Mouse (Mus musculus) cerebellum, adult (tissue): ENCODE measurements around the gene Mrs2.

Experiments
- ATAC-seq: cut with Nextera tagmentation; 2 replicates; pipeline ENCODE4 v1.9.2; 2017; ENCODE audit warnings: mild to moderate bottlenecking, moderate library complexity, mixed read lengths; ENCODE audit not compliant: insufficient number of reproducible peaks, low FRiP score, low TSS enrichment

The Mrs2 gene

GRCm38 (mm10) chr13:25019793-25020539, at the start of gene Mrs2:
TSS of gene Mrs2 (minus strand) at chr13:25020379.
- peak; percentile 92 for ATAC-seq

- no peak for ATAC-seq
Measured at GRCm38 (mm10) chr13:25069765-25070164, 49.6 kb upstream of the Mrs2 start.

GRCm38 (mm10) chr13:25067183-25067582, 47.0 kb upstream of the Mrs2 start:
- ATAC-seq: no peak

- ATAC-seq: no peak
Measured at GRCm38 (mm10) chr13:25066659-25067058, 46.5 kb upstream of the Mrs2 start.

GRCm38 (mm10) chr13:25055873-25056667, 35.9 kb upstream of the Mrs2 start, which contains the start of gene Dcdc2a:
TSS of gene Dcdc2a (plus strand) at chr13:25056004.
- ATAC-seq: 0 out of 2 replicates have a peak, but pooled peaks have one; percentile 41

GRCm38 (mm10) chr13:25055111-25055554, 35.0 kb upstream of the Mrs2 start:
- ATAC-seq: peak; percentile 36; the same call in 1 of the 2 replicates

- no peak for ATAC-seq
Measured at GRCm38 (mm10) chr13:25052671-25053070, 32.5 kb upstream of the Mrs2 start.

- ATAC-seq: no peak
Measured at GRCm38 (mm10) chr13:25039488-25039887, 19.3 kb upstream of the Mrs2 start.

- no peak for ATAC-seq
Measured at GRCm38 (mm10) chr13:25027114-25027425, 6.9 kb upstream of the Mrs2 start.

GRCm38 (mm10) chr13:25026409-25027113, 6.4 kb upstream of the Mrs2 start:
- no peak for ATAC-seq

- no peak for ATAC-seq
Measured at GRCm38 (mm10) chr13:25024655-25025054, 4.5 kb upstream of the Mrs2 start.

GRCm38 (mm10) chr13:25023129-25023528, 3.0 kb upstream of the Mrs2 start:
- ATAC-seq: no peak

- no peak for ATAC-seq
Measured at GRCm38 (mm10) chr13:25022386-25022785, 2.2 kb upstream of the Mrs2 start.

GRCm38 (mm10) chr13:25020540-25020892, 337 bp upstream of the Mrs2 start:
- no peak for ATAC-seq

GRCm38 (mm10) chr13:25018316-25018715, 1.9 kb downstream of the Mrs2 start:
- ATAC-seq: no peak

GRCm38 (mm10) chr13:25007115-25007514, 13.1 kb downstream of the Mrs2 start:
- peak; percentile 81 for ATAC-seq

GRCm38 (mm10) chr13:25002965-25003364, 17.2 kb downstream of the Mrs2 start:
- no peak for ATAC-seq

GRCm38 (mm10) chr13:24999538-24999937, 20.6 kb downstream of the Mrs2 start:
- ATAC-seq: no peak

- no peak for ATAC-seq
Measured at GRCm38 (mm10) chr13:24993160-24993559, 27.0 kb downstream of the Mrs2 start.

- peak; percentile 17; the same call in 1 of the 2 replicates for ATAC-seq
Measured at GRCm38 (mm10) chr13:24989006-24989405, 31.2 kb downstream of the Mrs2 start.

- ATAC-seq: peak; percentile 74
Measured at GRCm38 (mm10) chr13:24988391-24988790, 31.8 kb downstream of the Mrs2 start.
